Mouse (Mus musculus) fibroblast of lung, adult 2 months (primary cell): ENCODE results near the gene Hoxa6.

ENCODE experiments used
- DNase-seq: peaks from one replicate; pipeline ENCODE4 v3.0.0-alpha.2; 2011; ENCODE audit warnings: low read depth

Gene Hoxa6

DNA sequence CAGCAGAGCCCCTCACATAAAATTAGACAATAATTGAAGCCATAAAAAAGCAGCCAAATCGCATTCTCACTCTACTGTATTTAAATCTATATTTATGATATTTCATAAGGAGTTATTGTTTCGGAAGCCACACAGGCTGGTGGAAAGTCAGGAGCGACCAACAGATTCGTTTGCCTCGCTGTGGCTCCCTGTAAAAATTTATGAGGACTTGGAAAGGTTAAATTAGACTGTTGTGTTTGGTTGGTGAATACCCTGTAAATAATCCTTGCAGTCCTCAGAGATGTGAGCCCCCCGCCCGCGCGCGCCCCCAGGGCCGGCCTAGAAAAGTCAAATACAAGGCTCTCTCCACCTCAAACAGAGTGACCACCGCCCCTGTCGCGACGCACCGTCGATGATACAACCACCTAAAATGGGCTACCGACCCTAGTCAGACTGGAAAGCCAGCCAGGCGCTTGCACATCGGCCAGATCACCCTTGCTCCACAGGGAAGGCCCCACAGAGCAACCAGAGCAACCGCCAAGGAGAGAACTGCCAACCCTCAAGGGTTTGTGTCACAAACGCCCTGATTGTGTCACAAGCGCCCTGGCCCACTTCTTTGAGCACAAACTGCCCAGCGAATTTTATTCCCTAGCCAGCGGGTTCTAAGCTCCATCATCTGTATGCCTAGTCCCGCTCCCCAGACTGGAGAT, 18.2 kb upstream of the Hoxa6 start:
- no peak for DNase-seq

DNA sequence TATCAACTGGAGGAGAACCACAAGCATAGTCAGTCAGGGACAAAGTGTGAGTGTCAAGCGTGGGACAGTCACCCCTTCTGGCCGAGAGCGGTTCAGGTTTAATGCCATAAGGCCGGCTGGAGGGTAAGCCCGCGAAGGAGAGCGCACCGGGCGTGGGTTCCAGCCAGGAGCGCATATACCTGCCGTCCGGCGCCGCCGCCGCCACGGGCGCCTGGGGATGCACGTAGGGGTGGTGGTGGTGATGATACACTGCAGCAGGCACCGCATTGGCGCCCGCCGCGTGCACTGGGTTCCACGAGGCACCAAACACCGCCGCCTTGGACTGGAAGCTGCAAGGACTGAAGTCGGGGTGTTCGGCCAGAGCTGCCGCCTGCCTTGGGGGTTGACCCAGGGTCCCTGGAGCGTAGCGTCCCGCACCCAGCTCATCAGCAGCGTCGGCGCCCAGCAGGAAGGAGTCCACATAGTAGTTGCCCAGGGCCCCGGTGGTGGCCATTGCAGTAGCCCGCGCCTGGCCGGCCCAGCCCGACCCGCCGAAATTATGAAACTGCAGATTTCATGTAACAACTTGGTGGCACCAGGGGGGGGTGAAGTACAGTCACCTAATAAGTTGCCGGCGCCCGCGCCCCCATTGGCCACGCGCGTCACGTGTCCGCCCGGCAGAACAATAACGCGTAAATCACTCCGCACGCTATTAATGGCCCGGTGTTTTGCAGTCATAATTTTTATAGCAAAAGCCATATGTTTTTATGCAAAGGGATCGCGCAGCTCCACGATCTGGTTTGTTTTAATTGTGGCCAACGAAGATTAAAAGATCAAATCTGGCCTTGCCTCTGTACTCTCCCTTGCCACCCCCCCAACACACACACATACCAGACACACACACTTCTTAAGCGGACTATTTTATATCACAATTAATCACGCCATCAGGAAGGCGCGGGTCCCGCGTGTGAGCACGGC, 17.4 kb upstream of the Hoxa6 start:
- no peak for DNase-seq

DNA sequence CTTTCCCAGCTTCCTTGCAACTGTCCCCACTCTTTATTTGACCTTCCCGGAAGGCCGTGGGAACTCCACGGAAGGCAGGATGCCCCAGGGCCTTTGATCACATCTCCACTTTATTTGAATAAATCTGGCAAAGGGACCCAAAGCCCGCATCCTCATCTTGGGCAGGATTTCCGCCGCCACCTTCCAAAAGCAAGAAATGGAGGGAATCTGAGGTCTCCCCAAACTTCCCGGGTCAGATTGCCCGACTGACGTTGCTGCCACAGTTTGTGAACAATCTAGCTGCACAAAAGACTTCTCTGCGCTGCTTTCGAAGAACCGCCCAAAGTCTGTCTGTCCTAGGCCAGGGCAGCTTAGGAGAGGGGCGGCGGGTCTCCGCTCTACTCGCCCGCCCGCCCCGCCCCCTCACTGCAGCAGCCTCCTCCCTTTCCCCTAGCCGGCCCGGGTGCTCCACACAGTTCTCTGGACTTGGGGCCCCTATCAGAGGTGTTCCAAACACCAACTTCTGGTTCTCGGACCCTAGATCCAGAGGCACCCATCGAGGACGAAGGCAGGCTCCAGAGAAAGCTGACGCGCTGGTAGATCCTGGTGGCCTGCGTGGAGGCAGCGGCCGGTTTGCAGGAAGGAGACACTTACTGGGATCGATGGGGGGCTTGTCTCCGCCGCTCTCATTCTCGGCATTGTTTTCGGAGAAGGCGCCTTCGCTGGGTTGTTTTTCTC, 16.5 kb upstream of the Hoxa6 start:
- no peak for DNase-seq

DNA sequence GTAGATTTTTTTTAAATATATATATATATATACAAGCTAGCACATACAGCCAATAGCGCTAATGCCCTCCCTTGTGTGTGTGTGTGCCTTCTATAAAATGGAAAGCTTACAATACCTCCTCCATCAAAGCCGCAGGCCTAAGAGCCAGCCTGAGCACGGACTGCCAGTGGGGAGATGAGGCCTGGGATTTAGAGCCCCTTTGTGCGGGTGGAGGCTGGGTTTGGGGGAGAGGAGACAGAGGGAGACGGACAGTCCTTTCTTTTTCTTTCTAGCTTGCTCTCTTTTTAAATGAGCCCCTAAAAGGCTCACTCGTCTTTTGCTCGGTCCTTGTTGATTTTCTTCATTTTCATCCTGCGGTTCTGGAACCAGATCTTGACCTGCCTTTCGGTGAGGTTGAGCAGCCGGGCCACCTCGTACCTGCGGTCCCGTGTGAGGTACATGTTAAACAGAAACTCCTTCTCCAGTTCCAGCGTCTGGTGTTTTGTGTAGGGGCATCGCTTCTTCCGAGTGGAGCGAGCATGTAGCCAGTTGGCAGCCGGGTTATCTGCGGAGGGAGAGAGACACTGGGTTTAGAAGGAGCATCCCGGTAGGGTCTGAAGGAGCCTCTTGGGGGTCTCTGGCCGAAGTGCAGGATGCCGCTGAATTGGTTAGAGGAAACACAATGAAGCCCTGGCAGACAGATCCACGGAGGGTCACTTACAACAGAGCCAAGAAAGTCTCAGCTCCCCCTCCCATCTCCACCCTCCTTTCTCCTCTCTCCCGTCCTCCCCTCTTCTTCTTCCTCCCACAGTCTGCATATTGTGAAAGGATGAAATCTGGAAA, 15.6 kb upstream of the Hoxa6 start:
- DNase-seq, result no peak

DNA sequence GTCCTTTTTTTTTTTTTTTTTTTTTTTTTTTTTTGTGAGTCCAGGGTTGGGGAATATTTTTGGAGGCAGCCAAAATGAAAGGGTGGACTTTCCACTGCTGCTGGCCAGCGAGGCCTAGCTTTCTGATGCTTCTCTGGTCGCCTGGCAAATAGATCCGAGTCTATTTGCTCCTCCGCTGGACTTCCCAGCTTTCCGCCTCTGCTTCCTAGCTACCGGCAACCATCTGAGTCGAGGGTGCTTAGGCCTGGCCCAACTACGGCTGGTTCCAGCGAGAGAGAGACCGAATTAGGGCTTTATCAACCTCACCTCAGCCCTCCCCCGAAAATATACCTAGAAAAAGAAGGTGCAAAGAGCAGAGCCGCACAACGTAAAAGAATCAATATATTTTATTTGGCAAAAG, 14.2 kb upstream of the Hoxa6 start:
- DNase-seq, result no peak

DNA sequence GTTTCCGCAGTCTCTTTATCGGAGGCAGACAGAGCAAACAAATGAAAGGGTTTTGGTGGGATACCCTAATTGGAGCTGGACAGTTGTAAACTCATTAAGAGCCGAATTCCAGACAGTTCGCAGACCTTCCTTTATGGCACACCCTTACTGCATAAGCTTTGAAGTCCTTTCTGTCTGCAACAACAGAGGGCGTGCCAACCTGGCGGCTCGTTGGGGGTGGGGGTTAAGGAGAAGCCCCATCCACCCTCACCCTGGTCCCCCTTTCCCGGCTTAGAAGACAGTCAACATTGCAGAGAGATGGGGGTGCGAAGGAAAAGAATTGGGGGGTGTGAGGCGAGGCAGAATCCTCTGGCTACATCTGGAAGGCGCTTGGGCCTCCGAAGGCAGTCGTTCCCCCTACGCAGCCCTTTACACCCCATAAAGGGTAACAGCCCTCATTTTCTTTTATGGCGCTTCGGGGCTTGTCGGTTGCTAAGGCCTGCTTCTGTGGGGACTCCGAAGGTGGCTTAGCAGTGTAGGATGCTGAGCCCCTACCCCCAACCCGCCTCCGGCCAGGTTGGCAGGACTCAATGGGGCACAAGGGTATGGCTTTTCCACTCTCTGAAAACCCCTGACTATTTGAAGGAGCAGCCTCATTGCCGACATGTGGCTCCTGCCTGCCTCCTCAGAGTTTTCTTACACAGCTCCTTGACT, 13.6 kb upstream of the Hoxa6 start:
- no peak for DNase-seq

DNA sequence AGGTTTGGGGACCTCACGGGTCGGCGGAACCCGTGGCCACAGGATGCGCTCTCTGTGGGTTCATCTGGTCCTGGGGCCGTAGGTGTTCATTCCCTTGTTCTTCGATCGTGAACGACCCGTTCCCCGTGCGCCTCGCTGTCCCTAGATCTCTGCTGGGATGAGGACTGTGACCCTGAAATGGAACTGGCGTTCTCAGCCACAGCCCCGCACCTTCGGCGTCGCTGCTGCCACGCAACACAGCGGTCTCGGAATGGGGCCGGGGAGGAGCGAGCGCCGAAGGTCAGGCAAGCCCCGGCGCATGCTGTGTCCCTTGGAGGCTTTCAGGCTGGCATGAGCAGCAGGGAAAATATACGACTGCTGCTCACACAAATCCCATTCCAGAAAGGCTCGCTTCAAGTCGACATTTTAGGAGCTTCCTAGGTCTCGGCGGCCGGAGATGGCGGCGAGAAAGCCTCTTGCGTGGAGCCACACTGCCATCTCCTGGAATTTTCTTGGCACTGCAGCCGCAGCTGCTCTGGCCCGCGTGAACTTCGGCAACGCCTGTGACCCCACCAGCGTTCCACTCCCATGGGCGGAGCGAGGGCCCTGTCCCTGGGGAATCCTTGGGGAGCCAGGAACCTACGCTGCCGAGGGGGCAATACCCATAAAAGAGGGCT, 12.9 kb upstream of the Hoxa6 start, which contains the start of gene Hoxa7:
Gene Hoxa7, minus strand, starts transcription at position 518 of the 656 bp plus-strand sequence.
- peak; percentile 59 for DNase-seq

DNA sequence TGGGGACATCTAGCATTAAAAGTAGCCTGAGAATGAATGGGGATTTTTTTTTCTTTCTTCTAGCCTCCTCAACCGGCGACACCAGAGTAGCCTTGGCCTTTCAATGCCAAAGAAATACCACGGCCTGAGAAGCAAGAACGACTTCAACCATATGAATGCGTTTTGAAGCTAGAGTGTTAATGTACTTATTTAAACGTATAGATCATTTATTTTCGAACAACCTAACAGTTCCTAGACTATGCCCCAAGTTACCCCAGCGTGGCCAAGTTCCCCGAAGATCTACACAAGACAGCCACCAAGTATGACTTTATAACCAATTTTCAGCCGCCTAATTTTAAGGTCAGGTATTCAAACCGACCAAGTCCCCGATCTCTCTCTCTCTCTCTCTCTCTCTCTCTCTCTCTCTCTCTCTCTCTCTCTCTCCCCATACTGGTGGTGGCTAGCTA, 12.4 kb upstream of the Hoxa6 start:
- DNase-seq, result no peak

DNA sequence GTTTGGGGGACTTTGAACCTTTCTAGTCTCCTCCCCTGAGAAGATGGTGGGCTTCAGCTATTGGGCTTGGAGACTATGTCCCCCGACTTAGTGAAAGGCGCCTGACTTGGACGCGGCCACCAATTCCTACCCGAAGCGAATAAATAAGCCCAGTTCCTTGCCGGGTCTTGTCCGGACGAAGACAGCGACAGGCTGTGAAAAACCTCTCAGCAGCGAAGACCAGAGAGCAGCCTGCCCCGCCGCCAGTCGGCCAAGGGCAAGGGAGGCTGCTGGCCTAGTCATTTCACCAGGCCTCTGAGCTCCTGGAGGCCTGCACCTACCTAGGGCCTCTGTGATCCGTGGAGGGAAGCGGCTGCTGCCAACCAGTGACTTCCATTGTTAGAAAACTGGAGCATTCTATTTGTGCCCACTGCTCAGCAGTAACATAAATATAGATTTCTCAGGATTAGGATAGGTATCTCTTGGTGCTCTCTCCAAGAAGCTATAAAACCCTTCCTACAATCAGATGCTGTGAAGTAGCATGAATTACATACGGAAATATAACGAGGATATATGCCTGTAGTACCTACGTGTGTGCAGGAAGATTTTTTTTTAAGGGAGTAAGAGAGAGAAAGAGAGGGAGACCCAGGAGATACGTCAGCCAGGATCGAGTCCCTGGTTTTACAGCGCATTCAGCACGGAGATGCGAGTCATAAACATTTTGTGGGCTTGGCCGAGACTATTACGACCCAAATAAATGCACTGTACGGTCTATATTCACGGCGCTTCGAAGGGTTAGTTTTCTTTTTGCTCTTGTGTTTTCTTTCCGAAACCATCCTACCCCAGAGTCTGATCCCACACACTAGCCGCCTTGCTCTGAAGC, 11.7 kb upstream of the Hoxa6 start:
- DNase-seq, result no peak

DNA sequence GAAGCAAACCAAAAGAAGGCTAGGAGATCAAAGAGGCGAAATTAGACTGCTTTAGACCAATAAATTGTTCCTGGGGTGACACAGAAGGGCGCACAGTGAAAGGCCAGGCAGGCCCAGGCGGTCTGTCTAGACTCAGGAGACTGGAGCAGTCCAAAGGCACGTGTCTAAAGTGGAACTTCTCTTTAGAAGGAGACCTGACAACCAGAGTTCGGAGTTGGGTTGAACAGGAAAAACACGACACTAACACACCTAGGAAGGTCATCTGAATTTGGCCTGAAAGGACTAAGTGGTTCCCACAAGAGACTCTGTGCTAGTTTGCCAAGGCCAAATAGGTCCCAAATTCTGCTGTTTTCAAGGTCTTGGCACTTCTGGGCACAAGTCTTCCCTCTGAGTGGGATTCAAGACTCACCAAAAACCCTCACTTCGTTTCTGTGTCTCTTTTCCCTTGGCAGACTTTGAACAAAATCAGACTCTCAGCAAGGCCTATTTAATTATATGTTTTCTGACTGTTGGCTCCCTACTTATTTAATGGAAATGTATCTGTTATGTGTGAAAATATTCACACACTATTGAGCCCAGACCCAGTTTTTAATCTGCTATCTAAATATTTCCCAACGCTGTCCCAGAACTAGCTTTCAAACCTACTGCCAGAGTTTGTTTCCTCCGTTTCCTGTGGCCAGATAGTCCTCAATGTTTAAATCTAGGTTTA, 10.9 kb upstream of the Hoxa6 start:
- DNase-seq, result no peak

DNA sequence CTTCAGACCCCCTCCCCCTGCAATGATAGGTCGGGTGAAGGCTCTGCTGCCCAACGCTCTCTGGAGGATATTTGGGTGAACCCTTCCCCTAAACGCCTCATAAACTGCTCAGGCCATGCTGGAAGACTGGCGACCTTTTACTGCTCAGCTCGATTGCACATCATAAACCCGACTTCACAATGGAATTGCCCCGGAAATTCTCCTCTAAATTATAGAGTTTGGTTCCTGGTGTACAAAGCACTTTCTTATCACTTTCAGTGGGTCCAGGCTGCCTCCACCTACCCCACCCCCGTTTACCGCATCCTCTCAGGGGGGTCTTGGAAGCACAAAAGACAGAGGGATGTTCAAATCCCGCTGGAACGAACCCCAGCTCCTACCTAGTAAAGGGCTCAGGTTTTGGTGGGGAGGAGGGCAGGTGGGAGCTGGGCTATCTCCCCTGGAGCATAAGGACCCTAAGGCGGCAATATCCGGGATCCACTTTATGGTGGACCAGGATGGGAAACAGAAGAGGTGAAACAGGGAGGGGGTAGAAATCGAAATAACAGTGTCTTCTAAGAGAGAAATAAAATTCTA, 10.2 kb upstream of the Hoxa6 start:
- DNase-seq, result no peak

DNA sequence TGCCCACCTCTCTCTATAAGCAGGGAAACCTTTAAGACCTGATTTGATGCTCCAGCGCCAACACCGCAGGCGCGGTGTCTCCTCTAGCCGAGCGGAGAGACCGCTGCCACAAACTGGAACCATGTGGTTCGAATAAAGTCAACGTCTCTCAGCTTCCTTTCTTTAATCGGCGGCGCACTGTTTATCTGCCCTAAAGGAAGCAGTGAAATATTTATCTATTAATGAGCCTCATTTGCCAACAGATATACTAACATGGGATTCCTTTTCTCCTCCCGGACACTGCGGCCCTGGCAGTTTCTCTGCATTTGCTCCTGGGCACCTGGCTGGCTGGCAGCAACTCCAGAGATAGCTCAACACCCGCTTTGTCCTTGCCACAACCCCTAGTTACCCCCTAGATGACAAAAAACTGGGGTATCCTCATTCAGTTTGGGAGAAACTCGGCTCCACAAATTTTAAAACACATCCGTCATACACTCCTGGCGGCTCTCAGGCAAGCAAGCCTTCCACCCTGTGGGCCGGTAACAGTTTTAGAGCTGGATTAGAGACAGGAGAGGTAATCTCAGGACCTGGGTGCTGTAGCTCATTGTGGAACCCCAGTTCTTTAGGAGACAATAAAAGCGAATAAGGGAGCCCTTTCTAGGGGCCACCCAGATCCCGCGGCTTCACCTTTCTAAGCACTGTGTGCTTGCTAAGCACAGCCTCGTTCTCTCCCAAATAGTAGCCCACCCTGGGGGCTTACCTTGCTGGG, 9.5 kb upstream of the Hoxa6 start:
- DNase-seq, result no peak

DNA sequence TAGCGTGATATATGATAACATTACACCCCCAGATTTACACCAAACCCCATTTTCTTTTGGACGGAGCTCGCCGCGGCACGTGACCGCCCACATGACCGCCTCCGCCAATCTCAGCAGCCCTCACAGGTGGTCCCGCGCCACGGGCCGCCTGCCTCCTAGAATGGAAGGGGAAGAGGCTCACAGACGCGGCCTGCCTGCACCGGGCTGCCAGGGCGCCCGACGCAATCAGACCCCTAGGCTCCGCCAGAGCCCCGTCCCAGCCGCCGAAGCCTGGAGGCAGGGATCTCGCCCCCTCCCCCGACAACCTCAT, 8.9 kb upstream of the Hoxa6 start:
- no peak for DNase-seq

DNA sequence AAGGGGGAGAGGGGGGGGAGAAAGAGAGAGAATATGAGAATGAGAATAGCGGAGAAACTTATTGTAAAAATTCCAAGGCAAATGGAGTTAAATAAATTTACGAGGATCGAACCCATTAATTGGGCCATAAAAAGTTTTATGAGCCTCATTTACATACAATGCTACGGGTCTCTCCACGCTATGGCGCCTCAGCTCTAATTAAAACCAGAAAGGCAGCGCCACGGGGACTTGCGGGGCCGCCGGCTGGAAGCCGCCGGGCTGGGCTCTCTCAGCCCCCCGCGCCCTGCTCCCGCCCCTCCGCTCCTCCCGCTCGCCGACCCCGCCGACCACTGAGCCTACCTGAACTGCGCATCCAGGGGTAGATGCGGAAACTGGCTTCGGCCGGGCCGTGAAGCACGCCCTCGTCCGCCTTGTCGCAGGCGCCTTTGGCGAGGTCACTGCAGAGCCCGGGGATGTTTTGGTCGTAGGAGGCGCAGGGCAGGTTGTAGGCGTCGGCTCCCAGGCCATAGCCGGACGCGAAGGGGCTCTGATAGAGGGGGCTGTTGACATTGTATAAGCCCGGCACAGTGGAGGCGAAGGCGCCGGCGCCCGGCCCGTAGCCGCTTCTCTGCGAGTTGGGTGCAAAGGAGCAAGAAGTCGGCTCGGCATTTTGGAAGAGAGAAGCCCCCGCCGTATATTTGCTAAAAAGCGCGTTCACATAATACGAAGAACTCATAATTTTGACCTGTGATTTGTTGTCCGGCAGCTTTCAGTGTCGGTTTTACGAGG, 8.4 kb upstream of the Hoxa6 start:
- DNase-seq, result no peak

DNA sequence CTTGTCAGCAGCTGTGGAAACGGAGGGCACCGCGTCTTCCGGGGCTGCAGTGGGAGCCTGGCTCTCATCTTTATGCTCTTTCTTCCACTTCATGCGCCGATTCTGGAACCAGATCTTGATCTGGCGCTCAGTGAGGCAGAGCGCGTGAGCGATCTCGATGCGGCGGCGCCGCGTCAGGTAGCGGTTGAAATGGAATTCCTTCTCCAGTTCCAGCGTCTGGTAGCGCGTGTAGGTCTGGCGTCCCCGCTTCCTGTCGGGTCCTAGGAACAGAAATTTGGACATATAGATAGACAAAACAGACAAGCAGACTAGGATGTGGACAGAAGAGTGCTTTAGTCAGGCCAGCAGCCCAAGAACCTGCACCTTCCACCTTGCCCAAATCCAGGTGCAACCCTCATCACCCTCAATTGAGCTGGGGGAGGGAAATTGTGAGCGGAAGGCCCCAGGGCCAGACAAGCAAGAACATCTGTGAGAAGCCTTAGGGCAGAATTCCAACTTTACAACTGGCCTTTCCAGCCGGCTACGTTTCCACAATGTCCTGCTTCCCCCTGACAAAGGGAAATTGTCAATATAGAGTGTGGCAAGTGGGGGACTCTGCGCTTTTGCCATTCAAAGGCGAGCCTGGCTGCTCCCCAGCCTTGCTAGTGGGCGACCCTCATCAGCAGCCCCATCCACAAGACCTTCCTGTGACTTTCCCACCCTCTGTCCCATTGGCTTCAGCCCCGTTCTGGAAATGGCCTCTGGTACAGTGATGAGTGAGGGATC, 7.4 kb upstream of the Hoxa6 start:
- DNase-seq, result no peak

DNA sequence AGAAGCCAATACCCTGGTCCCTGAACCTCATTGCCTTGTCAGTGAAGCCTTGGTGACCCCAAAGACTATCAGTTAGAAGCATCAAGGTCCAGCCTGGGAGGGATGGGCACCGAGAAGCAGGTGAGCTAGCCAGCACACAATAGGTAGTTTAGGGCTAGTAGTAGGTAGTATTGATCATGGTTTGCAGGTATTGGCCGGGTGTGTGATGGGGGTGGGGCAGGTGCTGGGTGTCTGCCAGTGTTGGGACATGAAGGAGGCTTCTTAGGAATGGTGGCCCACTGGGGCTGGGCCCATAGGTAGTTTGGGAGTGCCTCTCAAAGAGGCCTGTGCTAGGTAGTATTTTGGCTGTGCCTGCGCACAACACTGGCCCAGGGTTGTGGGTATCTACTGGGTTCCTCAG, 6.5 kb upstream of the Hoxa6 start:
- DNase-seq, result no peak
